Mouse (Mus musculus) activated CD4-positive, CD25-positive, alpha-beta regulatory T cell (primary cell): Measurements from ENCODE around the gene Rpp25l. TPM values are rescaled to one million over a fixed set of nuclear protein-coding genes. Genes with fewer than 3 reads are reported as not detected.

ENCODE experiments used
- polyA plus RNA-seq, 2 experiments: library from polyadenylated mRNA; unstranded; fragments of 100-300 nt; shearing (Covaris generic); gene quantifications; one replicate each; pipeline ENCODE4 v1.2.1; 2017

Rpp25l gene
- polyA plus RNA-seq = 10 to 100 TPM; 45.8 to 48.4 TPM

GRCm38 (mm10) chr4:41713197-41714067 lies at the start of gene Rpp25l:
Gene Rpp25l (minus strand): TSS chr4:41713534.

DNA sequence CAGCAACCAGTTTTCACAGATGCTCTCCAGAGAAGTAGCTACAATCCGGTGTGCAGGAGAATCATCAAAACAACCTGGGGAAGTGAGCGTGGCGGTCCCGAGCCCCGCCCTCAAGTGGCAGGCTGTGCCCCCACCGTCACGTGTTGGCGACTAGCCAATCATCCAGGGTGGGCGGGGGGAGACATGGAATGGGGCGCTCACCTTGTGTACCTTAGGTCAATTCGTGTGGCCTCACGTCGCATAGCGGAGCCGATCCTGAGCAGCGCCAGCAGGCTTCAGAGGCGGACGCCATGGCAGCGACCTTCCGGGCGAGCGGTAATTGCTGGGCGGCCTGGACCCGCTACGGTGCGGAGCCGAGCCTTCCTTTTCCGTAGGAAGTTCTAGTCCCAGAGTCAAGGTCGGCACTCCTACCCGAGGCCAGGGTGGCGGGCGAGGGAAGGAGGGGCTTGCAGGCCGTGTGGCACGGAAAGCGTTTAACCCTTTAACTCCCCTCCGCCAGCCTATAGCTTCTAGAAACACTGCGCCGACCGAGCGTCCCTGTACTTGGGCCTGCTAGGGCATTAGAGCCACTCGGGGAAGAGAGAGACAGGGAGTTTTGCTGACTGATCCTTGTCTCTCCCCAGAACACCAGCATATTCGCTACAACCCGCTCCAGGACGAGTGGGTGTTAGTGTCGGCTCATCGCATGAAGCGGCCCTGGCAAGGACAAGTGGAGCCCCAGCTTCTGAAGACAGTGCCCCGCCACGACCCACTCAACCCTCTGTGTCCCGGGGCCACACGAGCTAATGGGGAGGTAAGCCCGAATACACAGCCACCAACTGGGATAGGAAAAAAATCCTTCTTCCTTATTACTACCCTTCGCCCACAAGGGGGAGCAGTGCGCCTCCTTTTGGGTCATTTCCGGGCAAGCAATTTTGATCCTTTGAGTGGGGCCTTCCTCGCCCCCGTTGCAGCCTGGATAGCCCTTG lies 42.3 kb upstream of the Rpp25l start, which contains the start of gene Sigmar1:
TSS of gene Sigmar1 (minus strand) at position 820 of the 968 bp plus-strand sequence.

GRCm38 (mm10) chr4:41754797-41755337 lies 41.5 kb upstream of the Rpp25l start, which contains the start of gene Galt:
Gene Galt (plus strand): TSS chr4:41755228.

DNA sequence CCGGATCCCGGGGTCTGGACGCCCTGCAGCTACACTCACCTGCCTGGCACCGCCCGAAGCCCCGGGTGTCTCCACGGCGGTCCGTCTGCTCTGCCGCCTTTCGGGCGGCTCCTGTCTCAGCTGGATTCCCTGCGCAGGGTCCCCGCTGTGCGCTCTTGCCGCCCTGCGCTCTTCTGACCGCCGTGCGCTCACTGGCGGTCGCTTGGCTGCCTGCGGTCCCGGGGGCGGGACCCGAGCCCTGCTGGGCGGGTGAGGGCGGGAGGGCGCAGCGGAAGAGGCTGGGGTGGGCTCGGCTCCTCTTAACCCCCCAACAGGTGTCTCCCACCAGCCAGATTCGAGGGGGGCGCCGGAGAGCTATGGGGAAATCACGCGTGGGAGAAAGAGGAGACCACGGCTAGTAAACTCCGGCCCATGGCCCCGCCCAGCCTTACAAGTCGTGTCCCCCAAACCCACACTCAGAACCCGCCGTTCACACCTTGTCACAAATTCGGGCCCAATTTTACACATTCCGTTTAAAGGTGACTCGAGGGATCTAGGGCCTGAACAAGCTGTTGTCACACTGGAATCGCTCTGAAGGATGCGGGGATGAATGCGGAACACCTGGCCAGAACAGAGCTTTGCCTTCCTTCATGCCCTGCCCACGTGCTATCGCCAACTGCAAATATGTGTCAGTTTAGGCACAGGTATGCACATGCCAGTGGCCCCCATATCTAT lies 17.9 kb upstream of the Rpp25l start, which contains the start of gene Arid3c:
TSS of gene Arid3c (minus strand) at position 91 of the 714 bp plus-strand sequence.

GRCm38 (mm10) chr4:41722918-41723351 lies 9.6 kb upstream of the Rpp25l start, which contains the start of gene Dctn3:
Gene Dctn3 (minus strand): TSS chr4:41723170.

DNA sequence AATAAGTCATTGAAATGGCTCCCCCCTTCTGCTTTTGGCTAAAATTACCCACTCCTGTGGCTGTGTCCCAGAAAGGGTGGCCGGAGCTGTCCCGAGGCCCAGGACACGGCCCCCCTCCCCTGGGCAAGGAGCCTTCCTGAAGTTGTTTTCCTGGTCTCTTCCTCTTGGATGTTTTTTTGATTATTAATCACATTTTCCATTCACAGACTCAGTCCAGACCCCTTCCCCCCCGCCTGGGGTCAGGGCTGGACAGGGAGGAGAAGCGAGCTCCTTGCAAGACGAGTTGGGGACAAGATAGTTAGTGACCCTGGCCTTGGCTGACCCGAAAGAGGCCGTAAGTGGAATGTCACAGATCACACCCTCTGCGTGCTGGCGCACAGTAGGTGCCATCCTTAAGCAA lies 13.6 kb downstream of the Rpp25l start, which contains the start of gene Il11ra1:
TSS of gene Il11ra1 (plus strand) at position 207 of the 400 bp plus-strand sequence.

DNA sequence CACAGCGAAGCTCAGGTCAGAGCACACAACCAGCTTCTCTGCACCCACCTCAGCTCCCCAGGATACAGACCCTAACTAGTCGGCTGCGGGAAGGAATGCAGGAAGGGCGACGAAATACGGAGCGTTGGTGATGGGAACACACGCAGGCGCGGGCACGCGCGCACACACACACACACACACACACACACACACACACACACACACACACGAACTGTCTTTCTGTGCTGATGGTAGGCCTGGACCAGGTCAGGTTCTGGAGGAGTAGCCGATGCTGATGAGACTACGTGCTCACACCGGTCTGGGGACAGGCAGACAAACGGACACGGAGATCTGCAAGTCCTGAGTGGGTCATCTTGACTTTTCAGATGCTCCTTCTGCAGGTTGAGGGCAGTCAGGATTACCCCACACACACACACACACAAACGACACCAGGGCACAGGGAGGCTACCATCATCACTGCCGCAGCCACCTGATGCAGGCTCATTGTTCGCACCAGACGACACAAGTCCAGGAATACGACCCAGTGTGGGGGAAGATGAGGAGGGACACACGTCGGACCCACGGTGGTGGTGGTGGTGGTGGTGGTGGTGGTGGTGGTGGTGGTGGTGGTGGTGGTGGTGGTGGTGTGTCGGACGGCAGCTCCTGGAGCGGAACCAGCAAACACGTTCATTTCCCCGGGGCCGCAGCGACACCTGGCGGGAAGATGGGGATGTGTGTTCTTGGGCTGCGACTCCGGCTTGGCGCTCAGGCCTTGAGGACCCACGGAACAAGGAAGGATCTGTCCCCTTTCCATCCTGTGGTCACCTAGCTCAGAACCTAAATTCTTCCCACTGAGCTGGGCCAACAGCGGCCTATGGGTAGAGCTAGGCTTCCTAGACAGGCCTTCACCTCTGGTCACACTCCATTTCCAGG lies 16.1 kb downstream of the Rpp25l start, which contains the start of gene Cntfr:
TSS of gene Cntfr (minus strand) at position 160 of the 912 bp plus-strand sequence.

Other genes starting within 250 kb of the Rpp25l start
- 1 to 10 TPM; 1.2 to 1.4 TPM for gene Kif24, start 248.6 kb downstream of the Rpp25l start, polyA plus RNA-seq
- gene Nudt2, start 248.4 kb downstream of the Rpp25l start, polyA plus RNA-seq = 10 to 100 TPM; 15.3 to 16.5 TPM
- under 1 TPM; 0.24 to 0.72 TPM for gene AI464131, start 210.5 kb downstream of the Rpp25l start, polyA plus RNA-seq
- not detected for gene 1110017D15Rik, start 196.2 kb downstream of the Rpp25l start, polyA plus RNA-seq
- 1 to 10 TPM; 3.1 to 3.5 TPM for gene Fam219a, start 144.0 kb downstream of the Rpp25l start, polyA plus RNA-seq
- gene Dnaic1, start 143.8 kb downstream of the Rpp25l start, polyA plus RNA-seq = not detected
- gene Enho, start 73.2 kb downstream of the Rpp25l start, polyA plus RNA-seq = under 1 TPM in 1 of 2 experiments, not detected in 1; 0.50 TPM
- gene Cntfr, start 16.4 kb downstream of the Rpp25l start, polyA plus RNA-seq = not detected
- gene Il11ra1, start 13.5 kb downstream of the Rpp25l start, polyA plus RNA-seq = 1 to 10 TPM; 2.7 to 5.1 TPM
- gene Dctn3, start 9.6 kb upstream of the Rpp25l start, polyA plus RNA-seq = 100 to 1,000 TPM; 138 to 139 TPM
- gene Arid3c, start 17.6 kb upstream of the Rpp25l start, polyA plus RNA-seq = not detected
- gene Galt, start 41.7 kb upstream of the Rpp25l start, polyA plus RNA-seq = 10 to 100 TPM; 67.6 to 86.4 TPM
- 10 to 100 TPM; 21.2 to 31.7 TPM for gene Sigmar1, start 42.6 kb upstream of the Rpp25l start, polyA plus RNA-seq
- gene Ccl27a, start 60.7 kb upstream of the Rpp25l start, polyA plus RNA-seq = 1 to 10 TPM; 5.6 to 8.4 TPM
- not detected for gene Gm21541, start 190.1 kb upstream of the Rpp25l start, polyA plus RNA-seq
- gene Gm20878, start 228.0 kb upstream of the Rpp25l start, polyA plus RNA-seq = 1 to 10 TPM in 1 of 2 experiments, under 1 TPM in 1; 0.72 to 1.6 TPM